ENCODE assay signal across 8 mouse cellular contexts in genomic region chr8:105171116-105172002, GRCm38 (mm10). TPM values are rescaled to one million over a fixed set of nuclear protein-coding genes. Genes with fewer than 3 reads are reported as not detected.
A peak's percentile ranks its signal among the peaks of the same experiment; 100 is the strongest.
DNase-seq lines count a peak whose midpoint lies in the region; ATAC-seq and TF ChIP-seq lines count a peak whose summit lies in the region.

No protein-coding gene starts in this region.

- no peaks in the 10 kb centered on the region for H3K9me3 ChIP-seq in embryonic facial prominence, embryonic 14.5 days (ENCODE audit: control insufficient read depth, low read length)
- H3K9me3 ChIP-seq in heart, embryonic 12.5 days (replicated peaks) = no peaks in the 10 kb centered on the region
- H3K9me3 ChIP-seq in kidney, postnatal 0 days (replicated peaks; ENCODE audit: low read length) = no peaks in the 10 kb centered on the region
- H3K9me3 ChIP-seq in liver, embryonic 15.5 days (replicated peaks) = no peaks in the 10 kb centered on the region
- no peaks in the 10 kb centered on the region for H3K9me3 ChIP-seq in neural tube, embryonic 12.5 days
- no peaks in the 10 kb centered on the region for H3K9me3 ChIP-seq in stomach, embryonic 16.5 days (replicated peaks; ENCODE audit: control insufficient read depth, low read length)

- peak overlapping the region; percentile 97 for H3K9ac ChIP-seq in embryonic facial prominence, embryonic 14.5 days (ENCODE audit: low read depth, low read length)
- peak overlapping the region; percentile 95 for H3K9ac ChIP-seq in heart, embryonic 12.5 days
- H3K9ac ChIP-seq in kidney, postnatal 0 days (ENCODE audit: low read depth, low read length) = peak overlapping the region; percentile 90
- peak overlapping the region; percentile 58 for H3K9ac ChIP-seq in liver, embryonic 15.5 days
- H3K9ac ChIP-seq in neural tube, embryonic 12.5 days = peak overlapping the region; percentile 91
- peak overlapping the region; percentile 87 for H3K9ac ChIP-seq in stomach, embryonic 16.5 days (ENCODE audit: low read length)

- H3K36me3 ChIP-seq in embryonic facial prominence, embryonic 14.5 days (ENCODE audit: control insufficient read depth, insufficient read depth, low read length) = peaks cover 15% of the 10 kb centered on the region; the same call in 1 of the 2 replicates
- peaks cover 14% of the 10 kb centered on the region for H3K36me3 ChIP-seq in heart, embryonic 12.5 days
- no peaks in the 10 kb centered on the region for H3K36me3 ChIP-seq in kidney, postnatal 0 days (ENCODE audit: insufficient read depth, low read length)
- no peaks in the 10 kb centered on the region for H3K36me3 ChIP-seq in liver, embryonic 15.5 days (replicated peaks)
- H3K36me3 ChIP-seq in neural tube, embryonic 12.5 days = no peaks in the 10 kb centered on the region
- no peaks in the 10 kb centered on the region for H3K36me3 ChIP-seq in stomach, embryonic 16.5 days (ENCODE audit: control insufficient read depth, insufficient read depth, low read length)

- WGBS in embryonic facial prominence, embryonic 14.5 days = under 1% methylated on average over 41 of the region's 92 CpGs
- under 1% methylated on average over 89 of the region's 92 CpGs for WGBS in heart, embryonic 12.5 days
- under 1% methylated on average over 84 of the region's 92 CpGs for WGBS in kidney, postnatal 0 days
- under 1% methylated on average over 91 of the region's 92 CpGs for WGBS in liver, embryonic 15.5 days (ENCODE audit: insufficient replicate concordance)
- WGBS in neural tube, embryonic 12.5 days = under 1% methylated on average over 92 of the region's 92 CpGs
- WGBS in stomach, embryonic 16.5 days = under 1% methylated on average over 87 of the region's 92 CpGs

- peak overlapping the region; percentile 59 for H3K4me2 ChIP-seq in embryonic facial prominence, embryonic 14.5 days (ENCODE audit: low read depth, low read length)
- H3K4me2 ChIP-seq in heart, embryonic 12.5 days = peak overlapping the region; percentile 67
- peak overlapping the region; percentile 68 for H3K4me2 ChIP-seq in kidney, postnatal 0 days (ENCODE audit: low read length)
- H3K4me2 ChIP-seq in liver, embryonic 15.5 days = peak overlapping the region; percentile 79
- H3K4me2 ChIP-seq in neural tube, embryonic 12.5 days (replicated peaks) = peak overlapping the region; percentile 69
- peak overlapping the region; percentile 79 for H3K4me2 ChIP-seq in stomach, embryonic 16.5 days (ENCODE audit: low read depth, low read length)

- DNase-seq in 3T3-L1 (ENCODE audit: low read depth, low spot score) = peak; percentile 61
- DNase-seq in adrenal gland, adult 2 months = peak; percentile 83
- DNase-seq in embryonic facial prominence, embryonic 14.5 days (ENCODE audit: low spot score) = peak; percentile 81
- DNase-seq in kidney, postnatal 0 days (ENCODE audit: low spot score) = peak; percentile 80

- peak; percentile 10 for ATAC-seq in embryonic facial prominence, embryonic 14.5 days (ENCODE audit: low read depth)
- peak; percentile 65 for ATAC-seq in heart, embryonic 12.5 days (ENCODE audit: insufficient number of reproducible peaks, low FRiP score)
- ATAC-seq in kidney, postnatal 0 days (replicated peaks; ENCODE audit: low FRiP score, low read depth) = peak; percentile 49
- ATAC-seq in liver, embryonic 15.5 days (ENCODE audit: insufficient read depth) = peak; percentile 38
- peak; percentile 54 for ATAC-seq in neural tube, embryonic 12.5 days (ENCODE audit: low FRiP score, low read depth)
- peak; percentile 42; the same call in 1 of the 2 replicates for ATAC-seq in stomach, embryonic 16.5 days (ENCODE audit: insufficient read depth, low FRiP score)

- no peaks in the 10 kb centered on the region for H3K27me3 ChIP-seq in embryonic facial prominence, embryonic 14.5 days (replicated peaks; ENCODE audit: control insufficient read depth, insufficient read depth, low read length)
- H3K27me3 ChIP-seq in heart, embryonic 12.5 days (replicated peaks) = no peaks in the 10 kb centered on the region
- no peaks in the 10 kb centered on the region for H3K27me3 ChIP-seq in kidney, postnatal 0 days (ENCODE audit: insufficient read depth, low read length)
- peaks cover 57% of the 10 kb centered on the region for H3K27me3 ChIP-seq in liver, embryonic 15.5 days
- H3K27me3 ChIP-seq in neural tube, embryonic 12.5 days (replicated peaks) = no peaks in the 10 kb centered on the region
- no peaks in the 10 kb centered on the region for H3K27me3 ChIP-seq in stomach, embryonic 16.5 days (ENCODE audit: control insufficient read depth, insufficient read depth, low read length)

- H3K27ac ChIP-seq in embryonic facial prominence, embryonic 14.5 days (replicated peaks; ENCODE audit: low read depth, low read length) = peak overlapping the region; percentile 99
- peak overlapping the region; percentile 97 for H3K27ac ChIP-seq in heart, embryonic 12.5 days (ENCODE audit: poor library complexity, severe bottlenecking)
- peak overlapping the region; percentile 99 for H3K27ac ChIP-seq in kidney, postnatal 0 days
- H3K27ac ChIP-seq in liver, embryonic 15.5 days (replicated peaks) = peak overlapping the region; percentile 80
- H3K27ac ChIP-seq in neural tube, embryonic 12.5 days = peak overlapping the region; percentile 72
- H3K27ac ChIP-seq in stomach, embryonic 16.5 days (ENCODE audit: low read length) = peak overlapping the region; percentile 98

- H3K4me3 ChIP-seq in embryonic facial prominence, embryonic 14.5 days (ENCODE audit: low read depth, low read length) = peak overlapping the region; percentile 89
- peak overlapping the region; percentile 75 for H3K4me3 ChIP-seq in heart, embryonic 12.5 days
- H3K4me3 ChIP-seq in kidney, postnatal 0 days (replicated peaks; ENCODE audit: low read depth, low read length) = peak overlapping the region; percentile 68
- peak overlapping the region; percentile 67 for H3K4me3 ChIP-seq in liver, embryonic 15.5 days (replicated peaks)
- H3K4me3 ChIP-seq in neural tube, embryonic 12.5 days = peak overlapping the region; percentile 85
- peak overlapping the region; percentile 90 for H3K4me3 ChIP-seq in stomach, embryonic 16.5 days (replicated peaks; ENCODE audit: low read length)

- H3K4me1 ChIP-seq in embryonic facial prominence, embryonic 14.5 days (ENCODE audit: control insufficient read depth, insufficient read depth, low read length) = peaks cover 8% of the 10 kb centered on the region
- H3K4me1 ChIP-seq in heart, embryonic 12.5 days (replicated peaks) = peaks cover 18% of the 10 kb centered on the region
- H3K4me1 ChIP-seq in kidney, postnatal 0 days (replicated peaks; ENCODE audit: insufficient read depth, low read length) = no peaks in the 10 kb centered on the region; the same call in 1 of the 2 replicates
- H3K4me1 ChIP-seq in liver, embryonic 15.5 days (replicated peaks) = peaks cover 20% of the 10 kb centered on the region
- H3K4me1 ChIP-seq in neural tube, embryonic 12.5 days = peaks cover 4% of the 10 kb centered on the region
- H3K4me1 ChIP-seq in stomach, embryonic 16.5 days (ENCODE audit: control insufficient read depth, insufficient read depth, low read length) = peaks cover 4% of the 10 kb centered on the region; the same call in 1 of the 2 replicates

- TF ChIP-seq CTCF in kidney, postnatal 0 days (IDR thresholded peaks at IDR 0.05; ENCODE audit: low read depth) = no peak

RNA-seq across cellular contexts. Expression of gene Cbfb, which starts 0.9 kb away (rescaled TPM):
- total RNA-seq in adrenal gland, adult 2 months (2021) = 10 to 100 TPM; 68.2 to 80.0 TPM
- 9.3 and 14.3 TPM in 2 replicates for polyA plus RNA-seq in adrenal gland, adult 2 months (2012; rRNA removed)
- 104 and 112 TPM in 2 replicates for polyA plus RNA-seq in embryonic facial prominence, embryonic 14.5 days (2014; fragmentation: Nextera tagmentation; extraction: Ambion mirVana)
- polyA plus RNA-seq in heart, embryonic 12.5 days (2016; fragmentation: Nextera tagmentation; extraction: Ambion mirVana) = 65.3 and 67.9 TPM in 2 replicates
- 59.6 and 59.7 TPM in 2 replicates for polyA plus RNA-seq in kidney, postnatal 0 days (2015; fragmentation: Nextera tagmentation; extraction: Ambion mirVana)
- polyA plus RNA-seq in liver, embryonic 15.5 days (2015; fragmentation: Nextera tagmentation; extraction: Ambion mirVana) = 6.5 and 7.0 TPM in 2 replicates
- 65.8 and 73.1 TPM in 2 replicates for polyA plus RNA-seq in neural tube, embryonic 12.5 days (2016; fragmentation: Nextera tagmentation; extraction: Ambion mirVana)
- polyA plus RNA-seq in stomach, embryonic 16.5 days (2015; fragmentation: Nextera tagmentation; extraction: Ambion mirVana) = 41.8 and 46.1 TPM in 2 replicates

RNA-seq across cellular contexts. Expression of gene Ces4a, which starts 39.8 kb away (rescaled TPM):
- under 1 TPM in 1 of 2 experiments, not detected in 1; 0.12 TPM for total RNA-seq in adrenal gland, adult 2 months (2021)
- polyA plus RNA-seq in adrenal gland, adult 2 months (2012; rRNA removed) = 0.11 and 0.18 TPM in 2 replicates
- not detected in 2 replicates for polyA plus RNA-seq in embryonic facial prominence, embryonic 14.5 days (2014; fragmentation: Nextera tagmentation; extraction: Ambion mirVana)
- not detected in 2 replicates for polyA plus RNA-seq in heart, embryonic 12.5 days (2016; fragmentation: Nextera tagmentation; extraction: Ambion mirVana)
- polyA plus RNA-seq in kidney, postnatal 0 days (2015; fragmentation: Nextera tagmentation; extraction: Ambion mirVana) = not detected in 2 replicates
- not detected in 2 replicates for polyA plus RNA-seq in liver, embryonic 15.5 days (2015; fragmentation: Nextera tagmentation; extraction: Ambion mirVana)
- not detected in 2 replicates for polyA plus RNA-seq in neural tube, embryonic 12.5 days (2016; fragmentation: Nextera tagmentation; extraction: Ambion mirVana)
- polyA plus RNA-seq in stomach, embryonic 16.5 days (2015; fragmentation: Nextera tagmentation; extraction: Ambion mirVana) = not detected in 2 replicates

RNA-seq across cellular contexts. Expression of gene D230025D16Rik, which starts 53.6 kb away (rescaled TPM):
- 10 to 100 TPM; 20.9 to 30.6 TPM for total RNA-seq in adrenal gland, adult 2 months (2021)
- 19.3 and 21.5 TPM in 2 replicates for polyA plus RNA-seq in adrenal gland, adult 2 months (2012; rRNA removed)
- polyA plus RNA-seq in embryonic facial prominence, embryonic 14.5 days (2014; fragmentation: Nextera tagmentation; extraction: Ambion mirVana) = 25.4 and 27.0 TPM in 2 replicates
- polyA plus RNA-seq in heart, embryonic 12.5 days (2016; fragmentation: Nextera tagmentation; extraction: Ambion mirVana) = 18.7 and 18.9 TPM in 2 replicates
- polyA plus RNA-seq in kidney, postnatal 0 days (2015; fragmentation: Nextera tagmentation; extraction: Ambion mirVana) = 19.2 and 20.6 TPM in 2 replicates
- 16.9 and 20.3 TPM in 2 replicates for polyA plus RNA-seq in liver, embryonic 15.5 days (2015; fragmentation: Nextera tagmentation; extraction: Ambion mirVana)
- polyA plus RNA-seq in neural tube, embryonic 12.5 days (2016; fragmentation: Nextera tagmentation; extraction: Ambion mirVana) = 26.4 and 27.1 TPM in 2 replicates
- 29.1 and 30.1 TPM in 2 replicates for polyA plus RNA-seq in stomach, embryonic 16.5 days (2015; fragmentation: Nextera tagmentation; extraction: Ambion mirVana)

Comparison
In these comparisons a context has a peak if more than half of its experiments do, and no peak if none do; other contexts are left out.
1. Peak in every context shown above with its lines: DNase-seq, ATAC-seq, H3K4me3 ChIP-seq and H3K27ac ChIP-seq.
2. ATAC-seq: peak in every context shown above with its lines; median percentile 65 in heart, embryonic 12.5 days; 54 in neural tube, embryonic 12.5 days; 49 in kidney, postnatal 0 days; 42 in stomach, embryonic 16.5 days; 38 in liver, embryonic 15.5 days; 10 in embryonic facial prominence, embryonic 14.5 days.